Mouse (Mus musculus): Measurements from ENCODE around the gene Miip. TPM values are rescaled to one million over a fixed set of nuclear protein-coding genes. Genes with fewer than 3 reads are reported as not detected.

Gene Miip
- polyA plus RNA-seq, 1 experiment from 2014 or later, result 25.5 TPM

DNA sequence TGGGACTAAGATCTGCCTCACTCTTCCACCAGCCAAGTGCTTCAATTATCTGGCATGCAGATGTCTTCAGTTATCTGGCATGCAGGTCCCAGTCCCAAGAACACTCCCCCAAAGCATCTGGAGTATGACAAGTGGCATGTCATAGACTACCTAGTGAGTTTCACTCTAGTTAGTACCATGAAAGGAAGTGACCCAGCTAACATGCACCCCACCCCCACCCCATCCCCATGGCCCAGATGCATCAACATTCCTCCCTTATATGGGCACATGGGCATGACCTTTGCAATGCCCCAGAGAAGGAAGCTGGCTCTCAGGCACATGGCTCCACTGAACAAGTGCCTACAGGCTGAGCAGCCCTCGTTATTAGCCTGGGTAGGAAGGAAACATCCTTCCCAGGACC is 27.8 kb upstream of the Miip start:
- ATAC-seq (ENCODE audit: low FRiP score) (no peak), DNase-seq (ENCODE audit: low spot score) (no peak)
- Histone ChIP-seq H3K4me3 (replicated peaks; ENCODE audit: low read length) (no peak overlapping the region), H3K27ac (no peak overlapping the region), H3K9me3 (ENCODE audit: control insufficient read depth, low read length) (no peaks in the 10 kb centered on the region), H3K36me3 (replicated peaks; ENCODE audit: control insufficient read depth, insufficient read depth) (peaks cover 99% of the 10 kb centered on the region), H3K4me2 (replicated peaks) (no peak overlapping the region), H3K9ac (no peak overlapping the region), H3K27me3 (ENCODE audit: control insufficient read depth, insufficient read depth, low read length) (no peaks in the 10 kb centered on the region), H3K4me1 (replicated peaks; ENCODE audit: control insufficient read depth, insufficient read depth, low read length) (no peaks in the 10 kb centered on the region)
- 78% methylated on average over 1 of the region's 1 CpGs for WGBS

GRCm38 (mm10) chr4:147895815-147896330 is 27.3 kb upstream of the Miip start:
- H3K4me1 ChIP-seq (replicated peaks; ENCODE audit: control insufficient read depth, insufficient read depth, low read length), result no peaks in the 10 kb centered on the region
- no peak overlapping the region for H3K9ac ChIP-seq
- ATAC-seq (ENCODE audit: low FRiP score) (no peak), DNase-seq (ENCODE audit: low spot score) (no peak)
- WGBS, result 94% methylated on average over 4 of the region's 4 CpGs
- H3K4me3 ChIP-seq (replicated peaks; ENCODE audit: low read length), result no peak overlapping the region
- H3K36me3 ChIP-seq (replicated peaks; ENCODE audit: control insufficient read depth, insufficient read depth), result peaks cover 100% of the 10 kb centered on the region
- H3K27ac ChIP-seq, result no peak overlapping the region
- H3K4me2 ChIP-seq (replicated peaks), result no peak overlapping the region
- no peaks in the 10 kb centered on the region for H3K27me3 ChIP-seq (ENCODE audit: control insufficient read depth, insufficient read depth, low read length)
- no peaks in the 10 kb centered on the region for H3K9me3 ChIP-seq (ENCODE audit: control insufficient read depth, low read length)

- Histone ChIP-seq H3K9ac (no peak overlapping the region), H3K4me2 (replicated peaks) (no peak overlapping the region), H3K4me1 (replicated peaks; ENCODE audit: control insufficient read depth, insufficient read depth, low read length) (no peaks in the 10 kb centered on the region), H3K27ac (no peak overlapping the region), H3K36me3 (replicated peaks; ENCODE audit: control insufficient read depth, insufficient read depth) (peaks cover 96% of the 10 kb centered on the region), H3K27me3 (ENCODE audit: control insufficient read depth, insufficient read depth, low read length) (no peaks in the 10 kb centered on the region), H3K4me3 (replicated peaks; ENCODE audit: low read length) (no peak overlapping the region), H3K9me3 (ENCODE audit: control insufficient read depth, low read length) (no peaks in the 10 kb centered on the region)
- no peak for ATAC-seq (ENCODE audit: low FRiP score)
- 91% methylated on average over 6 of the region's 6 CpGs for WGBS
- DNase-seq (ENCODE audit: low spot score), result no peak
Measured at GRCm38 (mm10) chr4:147890341-147890740, 21.7 kb upstream of the Miip start.

GRCm38 (mm10) chr4:147888237-147888636 is 19.6 kb upstream of the Miip start:
- no peak for ATAC-seq (ENCODE audit: low FRiP score)
- Histone ChIP-seq H3K27ac (no peak overlapping the region), H3K4me3 (replicated peaks; ENCODE audit: low read length) (no peak overlapping the region), H3K9me3 (ENCODE audit: control insufficient read depth, low read length) (no peaks in the 10 kb centered on the region), H3K4me1 (replicated peaks; ENCODE audit: control insufficient read depth, insufficient read depth, low read length) (no peaks in the 10 kb centered on the region), H3K9ac (no peak overlapping the region), H3K27me3 (ENCODE audit: control insufficient read depth, insufficient read depth, low read length) (no peaks in the 10 kb centered on the region), H3K4me2 (replicated peaks) (no peak overlapping the region), H3K36me3 (replicated peaks; ENCODE audit: control insufficient read depth, insufficient read depth) (peaks cover 96% of the 10 kb centered on the region)
- DNase-seq (ENCODE audit: low spot score), result no peak
- 91% methylated on average over 4 of the region's 4 CpGs for WGBS

GRCm38 (mm10) chr4:147887277-147887676 is 18.7 kb upstream of the Miip start:
- no peak for DNase-seq (ENCODE audit: low spot score)
- H3K9me3 ChIP-seq (ENCODE audit: control insufficient read depth, low read length), result no peaks in the 10 kb centered on the region
- H3K4me1 ChIP-seq (replicated peaks; ENCODE audit: control insufficient read depth, insufficient read depth, low read length), result no peaks in the 10 kb centered on the region
- no peak overlapping the region for H3K27ac ChIP-seq
- 95% methylated on average over 7 of the region's 7 CpGs for WGBS
- no peak overlapping the region for H3K4me2 ChIP-seq (replicated peaks)
- H3K27me3 ChIP-seq (ENCODE audit: control insufficient read depth, insufficient read depth, low read length), result no peaks in the 10 kb centered on the region
- H3K4me3 ChIP-seq (replicated peaks; ENCODE audit: low read length), result no peak overlapping the region
- H3K36me3 ChIP-seq (replicated peaks; ENCODE audit: control insufficient read depth, insufficient read depth), result peaks cover 96% of the 10 kb centered on the region
- no peak for ATAC-seq (ENCODE audit: low FRiP score)
- H3K9ac ChIP-seq, result no peak overlapping the region

GRCm38 (mm10) chr4:147886158-147886557 is 17.5 kb upstream of the Miip start:
- Histone ChIP-seq H3K27me3 (ENCODE audit: control insufficient read depth, insufficient read depth, low read length) (no peaks in the 10 kb centered on the region), H3K4me1 (replicated peaks; ENCODE audit: control insufficient read depth, insufficient read depth, low read length) (no peaks in the 10 kb centered on the region), H3K9ac (no peak overlapping the region), H3K4me2 (replicated peaks) (no peak overlapping the region), H3K9me3 (ENCODE audit: control insufficient read depth, low read length) (no peaks in the 10 kb centered on the region), H3K27ac (no peak overlapping the region), H3K36me3 (replicated peaks; ENCODE audit: control insufficient read depth, insufficient read depth) (peaks cover 96% of the 10 kb centered on the region), H3K4me3 (replicated peaks; ENCODE audit: low read length) (no peak overlapping the region)
- ATAC-seq (ENCODE audit: low FRiP score), result no peak
- DNase-seq (ENCODE audit: low spot score), result no peak
- 93% methylated on average over 12 of the region's 12 CpGs for WGBS

GRCm38 (mm10) chr4:147884138-147884537 is 15.5 kb upstream of the Miip start:
- Histone ChIP-seq H3K9me3 (ENCODE audit: control insufficient read depth, low read length) (no peaks in the 10 kb centered on the region), H3K4me1 (replicated peaks; ENCODE audit: control insufficient read depth, insufficient read depth, low read length) (no peaks in the 10 kb centered on the region), H3K9ac (no peak overlapping the region), H3K36me3 (replicated peaks; ENCODE audit: control insufficient read depth, insufficient read depth) (peaks cover 96% of the 10 kb centered on the region), H3K27ac (no peak overlapping the region), H3K27me3 (ENCODE audit: control insufficient read depth, insufficient read depth, low read length) (no peaks in the 10 kb centered on the region), H3K4me2 (replicated peaks) (no peak overlapping the region), H3K4me3 (replicated peaks; ENCODE audit: low read length) (no peak overlapping the region)
- WGBS, result 97% methylated on average over 3 of the region's 3 CpGs
- ATAC-seq (ENCODE audit: low FRiP score), result no peak
- no peak for DNase-seq (ENCODE audit: low spot score)

- Histone ChIP-seq H3K4me1 (replicated peaks; ENCODE audit: control insufficient read depth, insufficient read depth, low read length) (no peaks in the 10 kb centered on the region), H3K9me3 (ENCODE audit: control insufficient read depth, low read length) (no peaks in the 10 kb centered on the region), H3K27me3 (ENCODE audit: control insufficient read depth, insufficient read depth, low read length) (no peaks in the 10 kb centered on the region), H3K36me3 (replicated peaks; ENCODE audit: control insufficient read depth, insufficient read depth) (peaks cover 96% of the 10 kb centered on the region), H3K4me2 (replicated peaks) (no peak overlapping the region), H3K27ac (no peak overlapping the region), H3K9ac (no peak overlapping the region), H3K4me3 (replicated peaks; ENCODE audit: low read length) (no peak overlapping the region)
- no peak for ATAC-seq (ENCODE audit: low FRiP score)
- 86% methylated on average over 6 of the region's 6 CpGs for WGBS
- no peak for DNase-seq (ENCODE audit: low spot score)
Measured at GRCm38 (mm10) chr4:147883041-147883440, 14.4 kb upstream of the Miip start.

DNA sequence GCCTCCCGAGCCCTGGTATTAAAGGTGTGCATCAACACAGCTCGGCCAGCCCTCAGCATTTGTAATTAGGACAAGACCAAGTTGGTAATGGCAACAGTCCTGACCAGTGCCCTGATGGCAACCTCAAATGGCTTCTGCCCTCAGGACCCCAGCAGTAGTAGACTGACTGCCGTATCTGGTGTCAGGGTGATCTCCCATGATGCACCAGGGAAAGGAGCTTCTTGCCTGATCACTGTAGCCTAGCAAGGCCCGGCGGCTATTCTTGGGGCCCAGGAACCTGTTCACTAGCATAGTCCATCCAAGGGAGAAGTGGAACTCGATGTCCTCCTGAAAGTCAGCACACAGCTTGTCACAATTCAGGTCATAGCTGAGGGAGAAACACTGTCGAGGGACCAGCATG is 13.2 kb upstream of the Miip start:
- no peak for ATAC-seq (ENCODE audit: low FRiP score)
- no peak overlapping the region for H3K4me2 ChIP-seq (replicated peaks)
- no peak overlapping the region for H3K4me3 ChIP-seq (replicated peaks; ENCODE audit: low read length)
- 98% methylated on average over 7 of the region's 7 CpGs for WGBS
- H3K9ac ChIP-seq, result no peak overlapping the region
- H3K4me1 ChIP-seq (replicated peaks; ENCODE audit: control insufficient read depth, insufficient read depth, low read length), result no peaks in the 10 kb centered on the region
- no peak for DNase-seq (ENCODE audit: low spot score)
- H3K27ac ChIP-seq, result no peak overlapping the region
- H3K9me3 ChIP-seq (ENCODE audit: control insufficient read depth, low read length), result no peaks in the 10 kb centered on the region
- H3K36me3 ChIP-seq (replicated peaks; ENCODE audit: control insufficient read depth, insufficient read depth), result peaks cover 93% of the 10 kb centered on the region
- no peaks in the 10 kb centered on the region for H3K27me3 ChIP-seq (ENCODE audit: control insufficient read depth, insufficient read depth, low read length)

DNA sequence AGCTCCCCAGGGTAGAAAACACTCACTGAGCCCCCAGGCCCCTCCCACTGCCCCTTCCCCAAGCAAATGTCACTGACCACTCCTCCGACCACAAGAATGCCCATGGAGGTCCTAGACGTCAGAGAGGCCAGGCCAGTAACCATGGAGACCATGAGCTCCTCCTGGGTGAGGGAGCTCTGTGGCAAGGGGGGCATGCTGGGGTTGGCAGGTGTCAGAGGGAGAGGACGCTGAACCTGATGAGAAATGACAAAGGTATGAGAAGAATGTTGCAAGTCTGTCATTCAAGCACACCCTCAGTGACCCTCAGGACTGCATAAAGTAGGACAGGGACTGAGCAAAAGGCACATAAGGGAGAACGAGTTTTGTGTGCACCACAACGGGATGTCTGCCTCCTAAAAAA is 11.2 kb upstream of the Miip start:
- Histone ChIP-seq H3K9me3 (ENCODE audit: control insufficient read depth, low read length) (no peaks in the 10 kb centered on the region), H3K4me1 (replicated peaks; ENCODE audit: control insufficient read depth, insufficient read depth, low read length) (no peaks in the 10 kb centered on the region), H3K4me2 (replicated peaks) (no peak overlapping the region), H3K27ac (no peak overlapping the region), H3K27me3 (ENCODE audit: control insufficient read depth, insufficient read depth, low read length) (no peaks in the 10 kb centered on the region), H3K36me3 (replicated peaks; ENCODE audit: control insufficient read depth, insufficient read depth) (peaks cover 93% of the 10 kb centered on the region), H3K9ac (no peak overlapping the region), H3K4me3 (replicated peaks; ENCODE audit: low read length) (no peak overlapping the region)
- 54% methylated on average over 5 of the region's 5 CpGs for WGBS
- no peak for DNase-seq (ENCODE audit: low spot score)
- no peak for ATAC-seq (ENCODE audit: low FRiP score)

Measured in hindbrain, embryonic 14.5 days (tissue).